Mouse (Mus musculus) lung, adult 2 months (tissue): ENCODE results near the gene Tas2r143.

Source experiments
- CTCF ChIP-seq: fragments of 200-500 bp; IDR thresholded peaks from 2 replicates; pipeline ENCODE4 v1.5.1; 2011; ENCODE audit warnings: mild to moderate bottlenecking, low read length, control low read depth; ENCODE audit not compliant: insufficient read depth
- POLR2A ChIP-seq: fragments of 200-500 bp; IDR thresholded peaks from 2 replicates; pipeline ENCODE4 v1.6.1; 2011; ENCODE audit warnings: low read depth, mild to moderate bottlenecking, control low read depth, low read length, borderline replicate concordance; ENCODE audit errors: extremely low read depth

DNA sequence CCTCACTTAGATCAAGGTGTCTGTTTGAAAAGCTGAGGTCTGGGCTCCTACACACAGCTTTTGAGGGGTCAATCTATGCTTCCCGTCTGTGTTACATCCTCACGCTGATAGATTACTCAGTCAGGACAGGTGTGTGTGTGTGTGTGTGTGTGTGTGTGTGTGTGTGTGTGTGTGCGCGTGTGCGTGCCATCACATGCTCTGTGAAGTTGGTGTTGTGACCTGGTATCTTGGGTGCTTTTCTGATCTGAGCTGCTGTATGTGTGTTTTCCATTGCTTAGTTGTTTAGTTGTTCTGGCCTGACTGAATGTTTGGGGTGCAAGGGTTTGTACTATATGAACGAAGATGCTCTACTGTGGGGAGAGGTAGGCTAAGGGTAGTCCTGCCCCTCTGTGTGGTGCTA, 44.7 kb upstream of the Tas2r143 start:
- TF ChIP-seq CTCF (no peak), POLR2A (no peak)
